Mouse (Mus musculus) midbrain, postnatal 0 days (tissue): ENCODE data around the gene Epop. TPM values are rescaled to one million over a fixed set of nuclear protein-coding genes. Genes with fewer than 3 reads are reported as not detected.

Source experiments
- ATAC-seq: fragments of 200-750 bp; cut with Nextera tagmentation; 2 replicates; pipeline ENCODE4 v1.8.0; 2017; ENCODE audit warnings: moderate number of reproducible peaks, mild to moderate bottlenecking, moderate TSS enrichment, moderate library complexity; ENCODE audit not compliant: low FRiP score
- DNase-seq: peaks from one replicate; pipeline ENCODE4 v3.0.0-alpha.2; 2015; ENCODE audit warnings: low spot score
- H3K27ac ChIP-seq: fragments of 300-500 bp; sonication (generic); 2 replicates; pipeline ENCODE4 v1.5.1; 2014; ENCODE audit warnings: low read depth, mild to moderate bottlenecking, low read length, mixed read lengths
- H3K27me3 ChIP-seq: fragments of 300-500 bp; sonication (generic); 2 replicates; pipeline ENCODE4 v1.6.1; 2014; ENCODE audit warnings: low read length, control low read depth, mixed read lengths; ENCODE audit not compliant: insufficient read depth
- H3K36me3 ChIP-seq: fragments of 300-500 bp; sonication (generic); 2 replicates; pipeline ENCODE4 v1.6.1; 2014; ENCODE audit warnings: low read length, control low read depth, mixed read lengths; ENCODE audit not compliant: insufficient read depth
- H3K4me1 ChIP-seq: fragments of 300-500 bp; sonication (generic); 2 replicates; pipeline ENCODE4 v1.6.1; 2014; ENCODE audit warnings: mild to moderate bottlenecking, control low read depth, antibody characterized with exemption, low read length, mixed read lengths; ENCODE audit not compliant: insufficient read depth
- H3K4me2 ChIP-seq: fragments of 300-500 bp; sonication (generic); 2 replicates; pipeline ENCODE4 v1.6.1; 2014; ENCODE audit warnings: low read depth, mild to moderate bottlenecking, low read length, mixed read lengths; ENCODE audit not compliant: poor library complexity, severe bottlenecking
- H3K4me3 ChIP-seq: fragments of 300-500 bp; sonication (generic); 2 replicates; pipeline ENCODE4 v1.5.1; 2014; ENCODE audit warnings: low read depth, mild to moderate bottlenecking, low read length, moderate library complexity
- H3K9ac ChIP-seq: fragments of 300-500 bp; sonication (generic); replicated peaks from 2 replicates; pipeline ENCODE4 v1.6.1; 2014; ENCODE audit warnings: mild to moderate bottlenecking, low read length, moderate library complexity, mixed read lengths; ENCODE audit not compliant: poor library complexity, severe bottlenecking
- H3K9me3 ChIP-seq: fragments of 300-500 bp; sonication (generic); 2 replicates; pipeline ENCODE4 v1.6.1; 2016; ENCODE audit warnings: low read length, control low read depth
- CTCF ChIP-seq: IDR thresholded peaks from 2 replicates; pipeline ENCODE4 v1.5.1; 2016; ENCODE audit warnings: antibody characterized with exemption, mild to moderate bottlenecking
- WGBS: fragments of 180-500 bp; shearing (Covaris S2); extraction: QIAGEN DNeasy Blood & Tissue Kit; methylation state at CpG from one replicate; pipeline ENCODE4 v1.1.7; 2014; 5-methylcytosine and 5-hydroxymethylcytosine counted together
- microRNA-seq: library from miRNA; unstranded; fragments of <30 nt; microRNA quantifications from one replicate; pipeline ENCODE4, GENCODE M21; 2016; ENCODE audit warnings: borderline number of aligned reads
- polyA plus RNA-seq: library from polyadenylated mRNA; unstranded; fragments of >200 nt; fragmentation: Nextera tagmentation; extraction: Ambion mirVana; gene quantifications from 2 replicates; pipeline ENCODE4 v1.2.1, GENCODE M21; 2015
- total RNA-seq: library from RNA; depleted of rRNA; stranded (reverse); fragments of >200 nt; gene quantifications from 2 replicates; pipeline ENCODE4 v1.2.3, GENCODE M21; 2014; rRNA removed

Epop gene
- total and polyA plus RNA-seq, 2 experiments from 2014 or later, result 1.5 to 8.4 TPM

DNA sequence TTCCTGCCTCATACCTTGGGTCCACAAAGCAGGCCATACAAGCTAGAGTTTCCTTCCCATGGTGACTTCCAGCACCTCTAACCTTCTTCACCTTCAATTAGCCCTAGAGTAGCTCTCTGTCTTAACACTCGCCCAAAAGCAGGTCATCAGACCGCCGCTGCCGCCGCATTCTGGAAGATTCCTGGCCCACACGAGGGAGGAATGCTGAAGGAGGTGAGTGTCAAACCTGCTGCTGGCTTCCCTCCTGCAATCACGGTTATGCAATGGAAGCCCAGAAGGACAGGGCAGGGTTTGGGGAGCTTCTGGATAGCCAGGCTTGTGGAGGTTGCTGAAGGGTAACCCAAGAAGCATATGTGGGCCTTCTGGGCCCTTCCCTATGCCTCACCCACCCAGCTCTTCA lies 45.0 kb downstream of the Epop start:
- Histone ChIP-seq H3K9me3 (no peaks in the 10 kb centered on the region), H3K4me1 (no peaks in the 10 kb centered on the region), H3K9ac (no peak overlapping the region), H3K4me3 (no peak overlapping the region), H3K27ac (no peak overlapping the region), H3K36me3 (no peaks in the 10 kb centered on the region), H3K4me2 (no peak overlapping the region), H3K27me3 (no peaks in the 10 kb centered on the region)
- ATAC-seq (no peak), DNase-seq (no peak)
- 79% methylated on average over 7 of the region's 7 CpGs for WGBS
- TF ChIP-seq CTCF, result no peak

DNA sequence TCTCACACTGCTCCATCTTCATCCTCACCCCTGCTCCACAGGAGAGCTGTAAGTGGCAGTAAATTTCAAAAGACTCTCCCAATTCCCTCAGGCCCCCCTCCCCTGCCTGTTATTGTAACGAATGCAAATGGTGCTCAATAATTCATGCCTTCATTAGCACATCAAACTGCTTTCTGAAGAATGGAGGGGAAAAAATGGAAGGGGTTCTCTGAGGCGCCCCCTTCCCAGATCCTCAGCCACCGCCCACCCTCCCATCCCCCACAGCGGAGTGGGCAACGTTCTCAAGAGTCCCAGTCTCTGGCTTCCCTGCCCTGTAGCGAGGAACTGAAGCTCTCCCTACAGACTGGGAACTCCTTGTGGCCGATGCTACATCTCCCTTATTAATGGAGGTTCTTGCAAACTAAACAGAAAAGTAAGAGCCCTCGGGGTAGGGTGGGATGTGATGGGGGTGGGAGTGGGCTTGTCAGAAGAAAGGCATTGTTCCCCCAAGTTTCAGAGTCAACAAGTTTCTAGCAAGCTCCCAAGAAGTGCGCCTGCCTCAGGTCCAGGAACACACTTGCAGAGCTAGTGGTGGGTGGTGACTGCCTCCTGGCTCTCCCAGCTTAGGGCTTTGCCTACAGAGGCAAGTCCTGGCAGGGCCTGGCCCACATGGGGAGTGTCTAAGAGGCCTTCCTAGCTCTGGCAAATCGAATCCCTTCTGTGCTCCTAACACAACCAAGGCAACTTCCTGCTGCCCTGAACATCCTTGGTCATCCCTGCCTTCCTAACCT lies 50.2 kb downstream of the Epop start:
- no peak for TF ChIP-seq CTCF
- Histone ChIP-seq H3K4me1 (no peaks in the 10 kb centered on the region), H3K27ac (no peak overlapping the region), H3K4me2 (no peak overlapping the region), H3K9me3 (no peaks in the 10 kb centered on the region), H3K36me3 (no peaks in the 10 kb centered on the region), H3K4me3 (no peak overlapping the region), H3K27me3 (no peaks in the 10 kb centered on the region), H3K9ac (no peak overlapping the region)
- ATAC-seq (no peak), DNase-seq (no peak)
- 12% methylated on average over 10 of the region's 10 CpGs for WGBS

DNA sequence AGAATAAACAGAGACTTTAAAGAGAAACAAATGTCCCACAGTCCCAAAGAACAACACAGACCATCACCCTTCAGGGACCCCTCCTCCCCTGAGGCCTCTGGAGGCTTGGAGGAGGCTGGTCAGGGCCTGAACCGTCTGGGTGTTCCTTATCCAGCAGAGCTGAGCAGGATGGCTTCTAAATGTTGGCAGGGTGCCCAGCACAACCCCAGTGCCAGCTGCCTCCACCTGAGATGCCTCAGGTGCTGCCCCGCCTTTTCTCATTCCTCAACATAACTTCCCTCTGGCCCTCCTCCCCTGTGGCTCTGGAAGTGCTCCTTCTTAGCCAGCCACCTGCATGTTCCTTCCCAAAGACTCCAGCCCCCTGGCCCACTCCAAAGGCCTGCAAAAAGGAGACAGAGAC lies 51.2 kb downstream of the Epop start:
- no peak overlapping the region for H3K4me3 ChIP-seq
- no peak overlapping the region for H3K9ac ChIP-seq
- H3K4me2 ChIP-seq, result no peak overlapping the region
- no peaks in the 10 kb centered on the region for H3K27me3 ChIP-seq
- no peaks in the 10 kb centered on the region for H3K36me3 ChIP-seq
- no peak for TF ChIP-seq CTCF
- H3K27ac ChIP-seq, result no peak overlapping the region
- H3K9me3 ChIP-seq, result no peaks in the 10 kb centered on the region
- no peak for ATAC-seq
- no peaks in the 10 kb centered on the region for H3K4me1 ChIP-seq
- no peak for DNase-seq
- 51% methylated on average over 2 of the region's 2 CpGs for WGBS

Small RNA genes within 50 kb of the gene (microRNA-seq; reads per million reads assigned to microRNA genes)
- gene Gm24158, result not detected
- gene Mir6927, result not detected

Other genes starting within 250 kb of the Epop start
- 80.2 and 80.9 TPM in 2 replicates for gene Arhgap23, start 214.2 kb downstream of the Epop start, total RNA-seq
- 9.2 and 9.6 TPM in 2 replicates for gene Arhgap23, start 214.2 kb downstream of the Epop start, polyA plus RNA-seq
- 0.28 TPM in 1 of 2 replicates, not detected in the other for gene 4933428G20Rik, start 129.4 kb downstream of the Epop start, total RNA-seq
- gene 4933428G20Rik, start 129.4 kb downstream of the Epop start, polyA plus RNA-seq, result 0.34 and 0.91 TPM in 2 replicates
- 95.0 and 100 TPM in 2 replicates for gene Srcin1, start 53.5 kb downstream of the Epop start, total RNA-seq
- 13.1 and 14.0 TPM in 2 replicates for gene Srcin1, start 53.5 kb downstream of the Epop start, polyA plus RNA-seq
- 43.9 and 52.8 TPM in 2 replicates for gene Mllt6, start 33.7 kb upstream of the Epop start, total RNA-seq
- 1.5 and 1.7 TPM in 2 replicates for gene Mllt6, start 33.7 kb upstream of the Epop start, polyA plus RNA-seq
- 13.3 and 27.0 TPM in 2 replicates for gene Cisd3, start 56.1 kb upstream of the Epop start, total RNA-seq
- 41.5 and 45.1 TPM in 2 replicates for gene Cisd3, start 56.1 kb upstream of the Epop start, polyA plus RNA-seq
- 16.0 and 19.6 TPM in 2 replicates for gene Pcgf2, start 70.8 kb upstream of the Epop start, total RNA-seq
- 14.2 and 16.7 TPM in 2 replicates for gene Pcgf2, start 70.8 kb upstream of the Epop start, polyA plus RNA-seq
- 386 and 449 TPM in 2 replicates for gene Psmb3, start 73.7 kb upstream of the Epop start, total RNA-seq
- gene Psmb3, start 73.7 kb upstream of the Epop start, polyA plus RNA-seq, result 473 and 491 TPM in 2 replicates
- gene Pip4k2b, start 115.0 kb upstream of the Epop start, total RNA-seq, result 149 and 166 TPM in 2 replicates
- gene Pip4k2b, start 115.0 kb upstream of the Epop start, polyA plus RNA-seq, result 4.1 and 5.2 TPM in 2 replicates
- gene Cwc25, start 136.9 kb upstream of the Epop start, total RNA-seq, result 11.8 and 16.0 TPM in 2 replicates
- 12.0 TPM in 2 replicates for gene Cwc25, start 136.9 kb upstream of the Epop start, polyA plus RNA-seq
- gene 1700001P01Rik, start 146.2 kb upstream of the Epop start, total RNA-seq, result not detected in 2 replicates
- 0.29 TPM in 1 of 2 replicates, not detected in the other for gene 1700001P01Rik, start 146.2 kb upstream of the Epop start, polyA plus RNA-seq
- gene Rpl23, start 152.7 kb upstream of the Epop start, total RNA-seq, result 177 and 224 TPM in 2 replicates
- 308 and 329 TPM in 2 replicates for gene Rpl23, start 152.7 kb upstream of the Epop start, polyA plus RNA-seq
- 206 and 216 TPM in 2 replicates for gene Lasp1, start 169.3 kb upstream of the Epop start, total RNA-seq
- gene Lasp1, start 169.3 kb upstream of the Epop start, polyA plus RNA-seq, result 174 and 179 TPM in 2 replicates
- 37.7 and 43.6 TPM in 2 replicates for gene B230217C12Rik, start 211.1 kb upstream of the Epop start, total RNA-seq
- 38.2 and 41.8 TPM in 2 replicates for gene B230217C12Rik, start 211.1 kb upstream of the Epop start, polyA plus RNA-seq